Mouse (Mus musculus) cerebellum, adult 8-10 months (tissue): ENCODE results near the gene Mt3.
"Not testable (repeated sequence)": the region's sequence is repeated elsewhere in the genome, so short reads cannot be mapped to it uniquely, and the experiment has no call there.

Source experiments
- DNase-seq: peaks from one replicate; pipeline ENCODE4 v3.0.0; 2022

The Mt3 gene

GRCm38 (mm10) chr8:94153451-94153850, 1.0 kb downstream of the Mt3 start:
- DNase-seq = peak; percentile 40

GRCm38 (mm10) chr8:94154537-94154936, 2.1 kb downstream of the Mt3 start:
- DNase-seq = no peak

GRCm38 (mm10) chr8:94156092-94156491, 3.7 kb downstream of the Mt3 start:
- no peak for DNase-seq

GRCm38 (mm10) chr8:94165772-94166171, 13.4 kb downstream of the Mt3 start:
- not testable (repeated sequence) for DNase-seq

GRCm38 (mm10) chr8:94167244-94167643, 14.8 kb downstream of the Mt3 start:
- DNase-seq = peak; percentile 93

GRCm38 (mm10) chr8:94169547-94169946, 17.1 kb downstream of the Mt3 start:
- DNase-seq = no peak

- DNase-seq = no peak
Measured at GRCm38 (mm10) chr8:94171321-94171755, 18.9 kb downstream of the Mt3 start.

GRCm38 (mm10) chr8:94172075-94172808, 19.8 kb downstream of the Mt3 start, which contains the start of gene Mt2:
Mt2 (plus strand) TSS chr8:94172664.
- DNase-seq = peak; percentile 35

- no peak for DNase-seq
Measured at GRCm38 (mm10) chr8:94172809-94173732, 20.7 kb downstream of the Mt3 start.

- DNase-seq = no peak
Measured at GRCm38 (mm10) chr8:94173848-94174403, 21.5 kb downstream of the Mt3 start.

- DNase-seq = no peak
Measured at GRCm38 (mm10) chr8:94174619-94175213, 22.3 kb downstream of the Mt3 start.

GRCm38 (mm10) chr8:94177716-94178390, 25.4 kb downstream of the Mt3 start:
- DNase-seq = no peak

GRCm38 (mm10) chr8:94178857-94179712, 26.7 kb downstream of the Mt3 start, which contains the start of gene Mt1:
Mt1 (plus strand) TSS chr8:94179082.
- peak; percentile 64 for DNase-seq

- no peak for DNase-seq
Measured at GRCm38 (mm10) chr8:94179713-94180560, 27.5 kb downstream of the Mt3 start.

- no peak for DNase-seq
Measured at GRCm38 (mm10) chr8:94180561-94180908, 28.1 kb downstream of the Mt3 start.

GRCm38 (mm10) chr8:94182055-94182929, 29.9 kb downstream of the Mt3 start:
- no peak for DNase-seq

- no peak for DNase-seq
Measured at GRCm38 (mm10) chr8:94183117-94183516, 30.7 kb downstream of the Mt3 start.

- DNase-seq = no peak
Measured at GRCm38 (mm10) chr8:94184357-94184843, 32.0 kb downstream of the Mt3 start.

GRCm38 (mm10) chr8:94185791-94186190, 33.4 kb downstream of the Mt3 start:
- DNase-seq = no peak
